Mouse (Mus musculus): ENCODE measurements around the gene Wwox.

GRCm38 (mm10) chr8:114775543-114775942 is 336.1 kb downstream of the Wwox start:
- no peak for TF ChIP-seq CTCF (IDR thresholded peaks at IDR 0.05; ENCODE audit: low read depth)
- no peak for TF ChIP-seq EP300 (IDR thresholded peaks at IDR 0.05; ENCODE audit: low read depth)

Data from liver, embryonic 14.5 days (tissue).